Mouse (Mus musculus) liver, embryonic 12.5 days (tissue): Measurements from ENCODE around the gene Ift122. TPM values are rescaled to one million over a fixed set of nuclear protein-coding genes. Genes with fewer than 3 reads are reported as not detected.
A peak's percentile ranks its signal among the peaks of the same experiment; 100 is the strongest.

Experiments used
- ATAC-seq: fragments of 200-750 bp; cut with Nextera tagmentation; 2 replicates; pipeline ENCODE4 v1.8.0; 2017; ENCODE audit warnings: moderate number of reproducible peaks, mild to moderate bottlenecking, moderate library complexity
- H3K27ac ChIP-seq: fragments of 300-500 bp; sonication (generic); 2 replicates; pipeline ENCODE4 v1.5.1; 2016; ENCODE audit warnings: mild to moderate bottlenecking
- H3K27me3 ChIP-seq: fragments of 300-500 bp; sonication (generic); replicated peaks from 2 replicates; pipeline ENCODE4 v1.6.1; 2016; ENCODE audit warnings: mild to moderate bottlenecking, moderate library complexity
- H3K36me3 ChIP-seq: fragments of 300-500 bp; sonication (generic); 2 replicates; pipeline ENCODE4 v1.6.1; 2016; ENCODE audit warnings: mild to moderate bottlenecking, moderate library complexity
- H3K4me1 ChIP-seq: fragments of 300-500 bp; sonication (generic); 2 replicates; pipeline ENCODE4 v1.6.1; 2016
- H3K4me2 ChIP-seq: fragments of 300-500 bp; sonication (generic); 2 replicates; pipeline ENCODE4 v1.6.1; 2016; ENCODE audit warnings: mild to moderate bottlenecking, moderate library complexity
- H3K4me3 ChIP-seq: fragments of 300-500 bp; sonication (generic); 2 replicates; pipeline ENCODE4 v1.5.1; 2016; ENCODE audit warnings: mild to moderate bottlenecking, moderate library complexity
- H3K9ac ChIP-seq: fragments of 300-500 bp; sonication (generic); 2 replicates; pipeline ENCODE4 v1.6.1; 2016; ENCODE audit warnings: mild to moderate bottlenecking, moderate library complexity
- H3K9me3 ChIP-seq: fragments of 300-500 bp; sonication (generic); replicated peaks from 2 replicates; pipeline ENCODE4 v1.6.1; 2016; ENCODE audit warnings: mild to moderate bottlenecking, moderate library complexity
- WGBS: fragments of 180-500 bp; shearing (Covaris S2); methylation state at CpG from one replicate; pipeline ENCODE4 v1.1.7; 2016; ENCODE audit not compliant: insufficient replicate concordance; 5-methylcytosine and 5-hydroxymethylcytosine counted together
- polyA plus RNA-seq: library from polyadenylated mRNA; unstranded; fragments of >200 nt; fragmentation: Nextera tagmentation; extraction: Ambion mirVana; gene quantifications from 2 replicates; pipeline ENCODE4 v1.2.1, GENCODE M21; 2016

Gene Ift122
- polyA plus RNA-seq, 1 experiment from 2014 or later: 5.3 TPM

DNA sequence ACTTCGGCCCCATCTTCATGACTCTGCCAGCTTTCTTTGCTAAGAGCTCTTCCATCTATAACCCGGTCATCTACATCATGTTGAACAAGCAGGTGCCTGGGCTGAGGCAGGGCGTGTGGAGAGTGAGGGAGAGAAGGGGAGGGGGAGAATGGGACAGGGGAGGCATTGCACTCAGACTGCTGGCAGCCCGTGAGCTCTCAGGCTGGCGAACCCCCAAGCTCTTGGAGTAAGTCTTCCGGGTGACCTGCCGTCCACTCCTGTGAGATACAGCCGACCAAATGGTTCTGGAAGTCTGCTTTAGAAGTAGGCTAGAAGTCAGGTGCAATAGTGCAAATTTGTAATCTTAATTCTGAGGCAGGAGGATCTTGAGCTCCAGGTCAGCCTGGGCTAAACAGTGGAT, 82.3 kb downstream of the Ift122 start:
- no peak overlapping the region for H3K9ac ChIP-seq
- H3K4me3 ChIP-seq: no peak overlapping the region
- no peak for ATAC-seq
- WGBS: 67% methylated on average over 8 of the region's 8 CpGs
- no peaks in the 10 kb centered on the region for H3K9me3 ChIP-seq
- no peaks in the 10 kb centered on the region for H3K27me3 ChIP-seq
- no peaks in the 10 kb centered on the region for H3K36me3 ChIP-seq
- no peak overlapping the region for H3K4me2 ChIP-seq
- H3K4me1 ChIP-seq: no peaks in the 10 kb centered on the region
- H3K27ac ChIP-seq: no peak overlapping the region

DNA sequence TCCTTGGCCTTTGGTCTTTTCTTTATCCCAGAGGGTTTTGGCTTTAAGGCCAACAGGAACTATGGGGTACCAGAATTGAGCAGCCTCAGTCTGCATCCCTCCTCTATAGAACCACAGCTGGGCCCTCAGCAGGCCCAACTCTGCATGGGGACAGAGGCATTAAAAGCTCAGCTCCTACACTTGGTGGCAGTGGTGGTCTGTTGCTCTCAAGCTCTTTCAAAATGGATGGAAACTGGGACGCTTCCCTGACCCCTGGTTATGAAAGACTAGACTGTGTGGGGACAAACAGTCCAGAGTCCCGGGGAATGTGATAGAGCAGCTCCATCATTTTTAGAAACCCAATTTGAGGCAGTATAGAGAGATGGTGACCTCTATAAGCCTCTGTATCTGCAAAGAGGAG, 84.7 kb downstream of the Ift122 start:
- Histone ChIP-seq H3K27ac (no peak overlapping the region), H3K4me1 (peaks cover 14% of the 10 kb centered on the region), H3K4me2 (no peak overlapping the region), H3K4me3 (no peak overlapping the region), H3K9me3 (no peaks in the 10 kb centered on the region), H3K9ac (no peak overlapping the region), H3K36me3 (no peaks in the 10 kb centered on the region), H3K27me3 (no peaks in the 10 kb centered on the region)
- WGBS: 69% methylated on average over 2 of the region's 2 CpGs
- ATAC-seq: no peak

DNA sequence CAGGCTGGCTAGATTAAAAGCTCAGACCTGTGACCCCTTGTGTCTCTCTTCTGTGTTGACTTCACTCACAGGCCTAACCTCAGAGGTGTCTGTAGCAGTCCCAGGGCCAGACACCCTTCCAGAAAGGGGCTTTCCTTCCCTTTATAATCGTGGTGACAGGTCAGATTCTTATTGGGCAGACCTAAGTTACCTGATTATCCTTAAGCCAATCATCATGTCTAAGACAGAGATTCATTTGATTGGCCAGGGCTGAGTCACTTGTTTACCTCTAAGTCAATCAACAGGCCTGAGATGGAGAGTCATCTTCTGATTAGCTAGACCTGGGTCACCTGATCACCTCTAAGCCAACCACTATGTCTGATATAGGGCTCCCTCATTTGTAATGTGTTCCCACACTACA, 85.5 kb downstream of the Ift122 start:
- peaks cover 22% of the 10 kb centered on the region for H3K4me1 ChIP-seq
- no peaks in the 10 kb centered on the region for H3K9me3 ChIP-seq
- no peak overlapping the region for H3K27ac ChIP-seq
- WGBS: 50% methylated on average over 1 of the region's 1 CpGs
- H3K36me3 ChIP-seq: no peaks in the 10 kb centered on the region
- H3K4me3 ChIP-seq: no peak overlapping the region
- no peaks in the 10 kb centered on the region for H3K27me3 ChIP-seq
- no peak overlapping the region for H3K9ac ChIP-seq
- H3K4me2 ChIP-seq: no peak overlapping the region
- ATAC-seq: no peak

DNA sequence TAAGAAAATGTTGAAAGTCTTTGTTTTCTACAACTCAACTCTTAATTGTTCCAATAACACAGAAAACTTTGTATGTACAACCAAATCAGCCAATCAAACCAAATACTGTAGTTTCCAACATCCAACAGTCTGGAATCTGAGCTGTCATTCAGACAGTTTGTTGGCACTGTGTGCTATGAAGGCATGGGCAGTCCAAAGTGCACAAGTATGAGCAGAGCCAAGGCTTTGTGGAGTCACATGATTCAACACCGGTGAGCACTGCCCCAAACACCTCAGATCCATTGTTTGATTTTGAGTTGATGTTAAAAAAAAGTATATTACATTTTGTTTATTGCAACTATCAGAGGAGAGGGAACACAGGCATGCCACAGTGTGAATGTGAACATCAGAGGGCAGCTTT, 87.3 kb downstream of the Ift122 start:
- no peaks in the 10 kb centered on the region for H3K27me3 ChIP-seq
- no peak for ATAC-seq
- H3K4me1 ChIP-seq: peaks cover 27% of the 10 kb centered on the region
- H3K9ac ChIP-seq: no peak overlapping the region
- H3K36me3 ChIP-seq: no peaks in the 10 kb centered on the region
- WGBS: 69% methylated on average over 1 of the region's 1 CpGs
- no peak overlapping the region for H3K4me2 ChIP-seq
- no peak overlapping the region for H3K27ac ChIP-seq
- H3K9me3 ChIP-seq: no peaks in the 10 kb centered on the region
- no peak overlapping the region for H3K4me3 ChIP-seq

DNA sequence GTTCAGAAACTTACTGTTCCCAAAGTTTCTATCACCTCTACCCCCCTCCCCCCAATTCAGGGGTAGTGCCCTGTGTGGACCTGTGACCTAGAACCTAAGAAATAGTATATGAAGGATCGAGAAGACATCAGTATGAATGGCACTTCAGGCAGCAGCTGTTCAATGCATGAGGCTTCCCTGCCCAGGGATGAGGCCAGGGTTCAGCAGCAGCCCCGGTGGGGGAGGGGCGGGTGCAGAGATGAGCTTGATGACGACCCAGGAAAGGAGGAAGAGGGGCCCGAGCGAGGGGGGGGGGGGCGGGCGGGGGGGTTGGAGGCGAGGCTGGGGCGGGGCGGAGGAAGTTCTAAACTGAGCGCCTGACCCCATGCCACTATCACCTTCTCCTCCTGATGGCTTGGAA, 87.9 kb downstream of the Ift122 start:
- 1% methylated on average over 9 of the region's 12 CpGs for WGBS
- H3K27ac ChIP-seq: no peak overlapping the region
- no peak overlapping the region for H3K9ac ChIP-seq
- peaks cover 31% of the 10 kb centered on the region for H3K4me1 ChIP-seq
- H3K27me3 ChIP-seq: no peaks in the 10 kb centered on the region
- H3K9me3 ChIP-seq: no peaks in the 10 kb centered on the region
- H3K36me3 ChIP-seq: no peaks in the 10 kb centered on the region
- H3K4me3 ChIP-seq: no peak overlapping the region
- ATAC-seq: no peak
- H3K4me2 ChIP-seq: peak overlapping the region; percentile 21

DNA sequence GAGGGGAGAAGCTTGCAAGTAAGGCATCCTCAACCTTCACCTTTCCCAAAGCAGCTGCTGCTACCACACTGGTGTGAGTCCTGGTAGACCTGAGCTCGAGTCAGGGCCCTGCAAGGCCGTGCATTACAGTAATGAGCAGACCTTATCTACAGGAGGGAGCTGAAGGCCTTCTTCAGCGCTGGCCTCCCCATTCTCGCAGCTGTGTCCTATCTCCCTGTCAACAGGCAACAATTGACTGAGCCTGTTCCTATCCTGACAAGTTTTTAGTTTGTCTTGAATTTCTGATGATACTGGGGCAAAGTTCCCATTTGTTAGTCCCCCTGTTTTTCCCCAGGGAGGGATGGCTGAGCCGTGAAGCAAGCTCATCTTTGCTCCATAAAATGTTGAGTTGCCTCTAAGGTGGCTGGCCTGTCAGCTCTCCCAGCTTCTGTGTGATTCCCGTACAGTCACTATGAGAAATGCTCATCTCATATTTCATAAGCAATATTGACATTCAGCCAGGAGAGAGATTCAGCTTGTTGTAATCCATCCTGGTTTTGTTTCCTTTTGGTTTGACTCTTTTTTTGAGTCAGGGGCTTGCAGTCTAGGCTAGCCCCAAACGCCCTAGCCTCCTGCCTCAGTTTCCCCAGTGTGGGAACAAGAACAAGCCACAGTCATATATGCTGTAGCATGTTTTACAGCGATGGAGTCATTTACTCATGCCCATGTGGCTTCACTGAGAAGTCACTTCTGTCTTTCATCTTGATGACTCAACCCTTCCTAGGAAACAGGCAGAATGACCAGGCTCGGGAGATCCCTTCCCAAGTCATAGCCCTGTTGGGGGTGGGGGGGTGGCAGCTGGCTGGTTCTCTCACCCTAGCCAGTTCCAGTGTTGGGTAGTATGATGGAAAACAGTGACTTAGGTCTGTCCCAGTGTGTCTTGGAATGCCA, 90.5 kb downstream of the Ift122 start:
- peak; percentile 50; the same call in 1 of the 2 replicates for ATAC-seq
- no peak overlapping the region for H3K9ac ChIP-seq
- H3K4me1 ChIP-seq: peaks cover 37% of the 10 kb centered on the region
- no peaks in the 10 kb centered on the region for H3K36me3 ChIP-seq
- H3K4me3 ChIP-seq: no peak overlapping the region
- H3K27ac ChIP-seq: no peak overlapping the region
- H3K9me3 ChIP-seq: no peaks in the 10 kb centered on the region
- 41% methylated on average over 9 of the region's 9 CpGs for WGBS
- H3K4me2 ChIP-seq: no peak overlapping the region
- no peaks in the 10 kb centered on the region for H3K27me3 ChIP-seq

DNA sequence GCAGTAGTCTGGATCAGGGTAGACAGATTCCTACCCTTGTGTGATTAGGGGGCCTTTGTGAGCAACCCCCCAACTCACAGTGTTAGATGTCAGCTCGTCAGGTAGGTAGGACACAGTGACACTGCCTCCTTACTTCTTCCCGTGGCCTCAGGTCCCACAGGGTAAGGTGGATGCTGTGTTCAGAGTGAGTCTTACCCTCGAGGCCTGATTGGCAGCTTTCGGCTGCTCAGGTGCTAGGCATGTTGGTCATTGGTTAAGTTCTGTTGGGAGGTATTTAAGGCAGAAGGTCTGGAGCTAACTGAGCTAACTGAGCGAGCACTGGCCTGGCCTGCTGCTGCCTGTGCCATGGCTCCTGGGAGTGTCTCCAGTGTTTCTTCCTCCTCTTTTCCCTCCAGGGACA, 91.4 kb downstream of the Ift122 start, which contains the start of gene H1foo:
Gene H1foo (plus strand): TSS at position 301 of the 400 bp plus-strand sequence.
- peaks cover 37% of the 10 kb centered on the region for H3K4me1 ChIP-seq
- no peak within 1 kb of the TSS for H3K4me2 ChIP-seq
- WGBS: 69% methylated on average over 5 of the region's 5 CpGs
- no peaks in the 10 kb centered on the region for H3K9me3 ChIP-seq
- ATAC-seq: no peak
- no peaks in the 10 kb centered on the region for H3K36me3 ChIP-seq
- no peaks in the 10 kb centered on the region for H3K27me3 ChIP-seq
- H3K9ac ChIP-seq: no peak within 1 kb of the TSS
- no peak within 1 kb of the TSS for H3K4me3 ChIP-seq
- H3K27ac ChIP-seq: no peak within 1 kb of the TSS

DNA sequence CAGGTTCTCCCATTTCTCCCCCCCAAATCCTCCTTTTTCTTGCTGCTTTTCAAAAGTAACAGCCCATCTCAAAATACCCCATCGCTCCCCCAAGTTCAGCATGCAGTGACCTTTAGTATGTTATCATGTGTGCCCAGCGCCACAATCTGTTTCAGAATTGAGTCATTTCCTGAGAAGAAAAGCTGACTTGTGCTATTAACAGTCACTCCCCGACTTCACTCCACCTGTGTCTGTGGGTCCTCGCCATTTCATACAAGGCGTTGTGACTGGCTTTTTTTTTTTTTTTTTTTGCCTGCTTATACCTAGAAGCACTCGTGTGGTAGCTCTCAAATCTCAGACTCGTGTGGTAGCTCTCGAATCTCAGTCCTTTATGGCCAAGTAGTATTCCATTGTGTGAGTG, 92.4 kb downstream of the Ift122 start:
- Histone ChIP-seq H3K27ac (no peak overlapping the region), H3K4me3 (no peak overlapping the region), H3K4me1 (peaks cover 37% of the 10 kb centered on the region), H3K9me3 (no peaks in the 10 kb centered on the region), H3K27me3 (no peaks in the 10 kb centered on the region), H3K9ac (no peak overlapping the region), H3K4me2 (no peak overlapping the region), H3K36me3 (no peaks in the 10 kb centered on the region)
- 32% methylated on average over 8 of the region's 8 CpGs for WGBS
- ATAC-seq: no peak

DNA sequence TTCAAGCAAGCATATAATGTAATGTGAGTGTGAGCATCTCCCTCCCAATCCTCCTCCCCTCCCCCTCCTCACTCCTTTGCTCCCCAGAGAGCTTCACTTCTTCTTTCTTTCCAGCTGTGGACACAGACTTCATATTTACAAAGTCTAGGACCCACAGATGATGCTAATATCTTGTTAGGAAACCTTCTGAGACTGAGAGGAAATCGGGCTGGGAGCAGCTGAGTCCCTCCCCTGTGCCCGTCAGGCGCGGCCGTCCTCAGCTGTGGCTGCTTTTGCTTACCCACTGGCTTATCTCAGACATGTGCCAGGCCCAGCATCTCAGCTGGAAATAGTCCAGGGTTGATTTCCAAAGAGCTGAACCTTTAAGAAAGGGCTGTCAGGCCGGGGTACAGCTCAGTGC, 93.1 kb downstream of the Ift122 start:
- Histone ChIP-seq H3K9ac (no peak overlapping the region), H3K4me1 (peaks cover 30% of the 10 kb centered on the region), H3K4me3 (no peak overlapping the region), H3K27me3 (no peaks in the 10 kb centered on the region), H3K36me3 (no peaks in the 10 kb centered on the region), H3K4me2 (no peak overlapping the region), H3K27ac (no peak overlapping the region), H3K9me3 (no peaks in the 10 kb centered on the region)
- no peak for ATAC-seq
- WGBS: 57% methylated on average over 6 of the region's 6 CpGs

DNA sequence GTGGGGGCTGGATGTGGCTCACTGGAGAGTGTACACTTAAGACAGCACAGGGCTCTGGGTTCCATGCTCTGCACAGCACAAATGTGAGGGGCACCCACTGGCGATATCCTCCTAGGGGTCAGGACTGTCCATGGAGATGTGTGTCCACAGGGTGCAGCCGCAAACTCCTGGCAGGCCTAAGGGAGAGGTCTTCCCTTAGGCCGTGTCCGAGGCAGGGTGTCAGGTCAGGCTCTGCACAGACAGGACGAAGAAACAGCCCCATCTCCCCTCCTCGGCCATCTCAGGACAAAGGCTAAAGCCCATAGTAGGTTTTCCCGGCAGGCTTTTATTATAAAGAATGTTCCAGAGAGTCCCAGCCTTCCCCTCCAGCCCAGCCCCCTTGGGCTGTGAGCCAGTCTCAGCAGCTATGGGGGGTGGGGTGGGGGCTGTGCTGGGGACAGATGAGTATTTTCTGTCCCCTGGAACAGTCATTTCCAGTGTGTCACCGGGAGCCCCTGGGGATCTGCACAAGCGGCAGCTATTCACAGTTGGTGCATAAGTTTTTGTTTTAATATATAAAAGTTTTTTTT, 101.3 kb downstream of the Ift122 start:
- Histone ChIP-seq H3K4me1 (peaks cover 21% of the 10 kb centered on the region; the same call in 1 of the 2 replicates), H3K27me3 (no peaks in the 10 kb centered on the region; the same call in 1 of the 2 replicates), H3K27ac (no peak overlapping the region), H3K36me3 (peaks cover 4% of the 10 kb centered on the region; the same call in 1 of the 2 replicates), H3K4me2 (no peak overlapping the region), H3K4me3 (no peak overlapping the region), H3K9me3 (no peaks in the 10 kb centered on the region), H3K9ac (no peak overlapping the region)
- WGBS: 82% methylated on average over 9 of the region's 9 CpGs
- no peak for ATAC-seq

DNA sequence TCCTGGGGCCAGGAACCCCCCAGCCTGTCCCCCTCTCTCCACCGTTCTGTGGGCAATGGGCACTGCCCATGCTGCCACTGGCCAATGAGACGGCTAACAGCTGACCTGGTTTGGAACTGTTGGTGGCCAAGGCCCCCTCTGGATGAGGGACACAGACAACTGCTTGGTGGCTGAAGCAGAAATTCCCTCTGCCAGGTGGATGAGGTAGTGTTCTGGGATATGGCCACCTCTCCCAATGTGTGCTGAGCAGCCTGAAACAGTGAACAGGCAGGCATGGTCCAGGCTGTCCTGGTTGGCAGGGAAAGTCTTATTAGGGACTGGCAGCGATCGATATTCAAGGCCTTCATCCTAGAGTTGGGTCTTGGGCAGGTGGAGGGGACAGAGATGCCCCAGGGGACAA, 101.9 kb downstream of the Ift122 start:
- Histone ChIP-seq H3K4me3 (no peak overlapping the region), H3K9me3 (no peaks in the 10 kb centered on the region), H3K27me3 (no peaks in the 10 kb centered on the region; the same call in 1 of the 2 replicates), H3K27ac (no peak overlapping the region), H3K9ac (no peak overlapping the region), H3K36me3 (peaks cover 6% of the 10 kb centered on the region; the same call in 1 of the 2 replicates), H3K4me2 (no peak overlapping the region), H3K4me1 (peaks cover 21% of the 10 kb centered on the region; the same call in 1 of the 2 replicates)
- no peak for ATAC-seq
- WGBS: 64% methylated on average over 4 of the region's 4 CpGs

DNA sequence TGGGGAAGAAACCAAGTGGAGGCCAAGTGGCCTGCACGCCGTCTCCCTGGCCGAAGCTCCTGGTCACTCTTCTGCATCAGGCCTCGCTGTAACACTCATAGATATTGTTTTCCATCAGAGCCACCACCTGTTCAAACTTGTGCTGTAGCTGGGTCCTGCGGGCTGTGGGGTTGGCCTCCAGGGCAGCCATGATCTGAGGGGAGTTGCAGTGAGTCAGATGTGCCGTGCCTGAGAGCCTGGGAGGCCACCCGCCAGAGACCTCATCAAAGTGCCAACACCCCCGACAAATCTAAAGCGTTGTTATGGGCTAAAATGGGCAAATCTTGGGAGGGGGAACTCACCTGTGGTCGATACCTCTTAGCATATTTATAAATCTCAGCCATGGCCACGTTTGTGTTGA, 102.4 kb downstream of the Ift122 start:
- no peak overlapping the region for H3K4me3 ChIP-seq
- H3K27ac ChIP-seq: no peak overlapping the region
- H3K9me3 ChIP-seq: no peaks in the 10 kb centered on the region
- no peak overlapping the region for H3K9ac ChIP-seq
- peaks cover 9% of the 10 kb centered on the region for H3K36me3 ChIP-seq
- ATAC-seq: no peak
- no peak overlapping the region for H3K4me2 ChIP-seq
- WGBS: 74% methylated on average over 11 of the region's 11 CpGs
- H3K27me3 ChIP-seq: no peaks in the 10 kb centered on the region; the same call in 1 of the 2 replicates
- H3K4me1 ChIP-seq: peaks cover 21% of the 10 kb centered on the region; the same call in 1 of the 2 replicates
